Mouse (Mus musculus) testis, adult 2 months (tissue): ENCODE results near the gene Snx29.

Source experiments
- CTCF ChIP-seq: fragments of 200-500 bp; IDR thresholded peaks from 2 replicates; pipeline ENCODE4 v1.5.1; 2012; ENCODE audit warnings: low read depth, mild to moderate bottlenecking, inconsistent platforms, low read length, moderate library complexity; ENCODE audit not compliant: control insufficient read depth, insufficient read depth, insufficient replicate concordance
- POLR2A ChIP-seq: fragments of 200-500 bp; IDR thresholded peaks from 2 replicates; pipeline ENCODE4 v1.6.1; 2012; ENCODE audit warnings: low read depth, mild to moderate bottlenecking, inconsistent platforms, low read length, moderate library complexity; ENCODE audit not compliant: control insufficient read depth

DNA sequence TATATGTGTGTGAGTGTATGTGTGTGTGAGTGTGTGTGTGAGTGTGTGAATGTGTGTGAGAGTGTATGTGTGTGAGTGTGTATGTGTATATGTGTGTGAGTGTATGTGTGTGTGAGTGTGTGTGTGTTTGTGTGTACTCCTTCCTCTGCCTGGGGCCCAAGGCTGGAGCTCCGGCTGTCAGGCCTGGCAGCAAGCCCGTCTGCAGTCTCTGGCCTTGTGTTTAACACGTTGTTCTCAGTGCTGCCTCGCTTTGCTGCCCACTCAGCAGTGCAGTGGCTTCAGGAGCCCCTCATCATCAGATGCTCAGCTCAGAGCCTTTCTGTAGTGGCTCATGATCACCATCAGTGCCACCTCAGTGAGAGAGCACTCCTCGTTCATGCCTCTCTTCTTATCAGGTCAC, 61.7 kb downstream of the Snx29 start:
- TF ChIP-seq CTCF (no peak), POLR2A (no peak)
